Mouse (Mus musculus): ENCODE measurements around the gene Zdhhc9. TPM values are rescaled to one million over a fixed set of nuclear protein-coding genes. Genes with fewer than 3 reads are reported as not detected.
A peak's percentile ranks its signal among the peaks of the same experiment; 100 is the strongest.

Zdhhc9 gene
- polyA plus RNA-seq, 1 experiment from 2014 or later = 11.3 TPM

DNA sequence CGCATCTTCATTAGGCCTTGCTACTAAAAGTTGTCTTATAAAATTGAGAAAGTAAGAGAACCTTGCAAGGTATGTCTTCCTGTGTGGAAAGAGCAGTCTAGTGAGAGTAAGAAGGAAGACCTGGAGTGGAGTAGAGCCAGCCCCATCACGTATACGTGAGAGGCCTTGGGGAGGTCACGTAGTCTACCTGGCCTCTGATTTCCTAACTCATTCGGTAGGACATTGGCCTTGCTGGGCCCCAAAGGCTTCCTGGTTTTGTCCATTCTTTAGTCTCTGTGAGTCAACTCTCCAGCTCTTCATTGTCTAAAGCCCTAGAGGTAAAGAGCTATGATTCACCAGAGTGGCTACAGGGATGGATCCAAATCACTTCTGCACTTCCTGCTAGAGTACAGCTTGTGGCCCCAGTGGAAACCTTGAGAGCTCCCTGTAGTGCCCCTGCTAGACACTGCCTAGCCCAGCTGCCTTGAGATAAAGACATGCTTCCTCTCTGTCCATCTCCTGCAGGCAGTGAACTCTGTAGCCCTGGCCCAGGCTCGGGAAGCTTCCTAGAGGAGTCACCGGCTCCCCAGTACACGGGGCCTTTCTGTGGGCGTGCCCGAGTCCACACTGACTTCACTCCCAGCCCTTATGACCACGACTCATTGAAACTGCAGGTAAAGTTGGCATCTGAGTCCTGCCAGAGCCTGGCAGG, 50.3 kb downstream of the Zdhhc9 start:
- Histone ChIP-seq H3K36me3 (replicated peaks) (no peaks in the 10 kb centered on the region), H3K4me1 (no peaks in the 10 kb centered on the region)
- 90% methylated on average over 11 of the region's 11 CpGs for WGBS

DNA sequence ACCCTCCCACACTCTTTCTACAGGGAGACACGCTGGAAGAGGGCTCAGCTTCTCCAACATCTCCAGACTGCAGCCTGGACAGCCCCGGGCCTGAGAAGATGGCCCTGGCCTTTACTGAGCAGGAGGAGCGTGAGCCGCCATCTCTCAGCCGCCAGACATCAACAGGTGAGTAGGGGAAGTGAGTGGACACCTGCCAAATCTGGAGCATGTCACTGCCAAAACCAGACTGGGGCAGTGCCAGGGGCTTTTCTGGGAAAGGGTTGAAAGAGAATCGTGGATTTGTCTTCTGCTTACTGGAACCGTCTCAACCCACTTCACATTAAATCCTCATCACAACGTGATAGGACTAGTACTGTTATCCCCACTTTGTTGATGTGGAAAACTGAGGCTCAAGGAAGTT, 51.3 kb downstream of the Zdhhc9 start:
- no peaks in the 10 kb centered on the region for H3K27me3 ChIP-seq (replicated peaks)
- H3K4me2 ChIP-seq = no peak overlapping the region
- 83% methylated on average over 8 of the region's 8 CpGs for WGBS
- no peak for ATAC-seq (replicated peaks)
- no peak overlapping the region for H3K4me3 ChIP-seq
- no peak overlapping the region for H3K27ac ChIP-seq
- H3K4me1 ChIP-seq = no peaks in the 10 kb centered on the region
- no peak overlapping the region for H3K9ac ChIP-seq
- no peaks in the 10 kb centered on the region for H3K36me3 ChIP-seq (replicated peaks)
- no peaks in the 10 kb centered on the region for H3K9me3 ChIP-seq

More for the DNA sequence above, 50.3 kb downstream of the Zdhhc9 start:
- no peaks in the 10 kb centered on the region for H3K27me3 ChIP-seq (replicated peaks)
- ATAC-seq (replicated peaks) = no peak
- no peak overlapping the region for H3K27ac ChIP-seq
- no peaks in the 10 kb centered on the region for H3K9me3 ChIP-seq
- no peak overlapping the region for H3K4me2 ChIP-seq
- no peak overlapping the region for H3K9ac ChIP-seq
- no peak overlapping the region for H3K4me3 ChIP-seq

DNA sequence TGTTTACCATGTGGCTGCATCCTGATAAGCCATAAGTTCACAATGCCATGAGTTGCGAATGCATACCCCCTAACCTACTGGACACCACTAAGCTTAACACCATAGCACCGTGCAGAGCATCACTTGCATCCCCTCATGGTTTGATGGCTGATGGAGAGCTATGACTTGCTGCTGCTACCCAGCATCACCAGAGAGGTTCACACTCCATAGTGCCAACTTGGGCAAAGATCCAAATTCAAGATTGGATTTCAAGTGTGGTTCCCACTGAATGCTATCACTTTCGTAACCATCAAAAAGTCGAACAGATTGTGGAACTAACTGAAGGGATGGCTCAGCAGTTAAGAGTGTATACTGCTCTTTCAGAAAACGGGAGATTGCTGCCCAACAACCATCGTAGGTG, 53.2 kb downstream of the Zdhhc9 start:
- no peaks in the 10 kb centered on the region for H3K27me3 ChIP-seq (replicated peaks)
- no peaks in the 10 kb centered on the region for H3K4me1 ChIP-seq
- no peaks in the 10 kb centered on the region for H3K36me3 ChIP-seq (replicated peaks)
- H3K9me3 ChIP-seq = no peaks in the 10 kb centered on the region
- no peak for ATAC-seq (replicated peaks)
- no peak overlapping the region for H3K4me2 ChIP-seq
- H3K4me3 ChIP-seq = no peak overlapping the region
- no peak overlapping the region for H3K27ac ChIP-seq
- no peak overlapping the region for H3K9ac ChIP-seq
- WGBS = 89% methylated on average over 6 of the region's 6 CpGs

DNA sequence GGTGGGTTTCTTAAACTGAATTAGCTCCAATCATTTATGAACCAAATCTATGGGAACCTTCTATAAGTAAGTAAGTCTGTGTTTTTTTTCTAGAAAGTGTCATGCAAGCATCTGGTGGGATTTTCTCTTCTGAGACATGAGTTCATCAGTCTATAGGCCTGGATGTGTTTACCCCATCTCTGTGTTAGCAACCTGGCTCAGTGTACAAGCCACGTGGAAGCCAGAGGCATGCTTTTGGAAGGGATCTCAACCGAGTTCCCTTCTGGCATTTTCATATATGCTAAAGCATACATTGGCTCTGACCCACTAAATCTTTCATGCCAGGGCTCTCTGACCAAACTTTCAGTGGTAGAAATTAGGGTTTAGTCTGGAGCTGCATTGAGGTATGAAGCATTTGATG, 54.7 kb downstream of the Zdhhc9 start:
- no peaks in the 10 kb centered on the region for H3K4me1 ChIP-seq
- no peak overlapping the region for H3K4me3 ChIP-seq
- no peaks in the 10 kb centered on the region for H3K9me3 ChIP-seq
- no peak overlapping the region for H3K27ac ChIP-seq
- no peaks in the 10 kb centered on the region for H3K36me3 ChIP-seq (replicated peaks)
- 65% methylated on average over 2 of the region's 2 CpGs for WGBS
- no peak overlapping the region for H3K9ac ChIP-seq
- no peaks in the 10 kb centered on the region for H3K27me3 ChIP-seq (replicated peaks)
- ATAC-seq (replicated peaks) = no peak
- H3K4me2 ChIP-seq = no peak overlapping the region

DNA sequence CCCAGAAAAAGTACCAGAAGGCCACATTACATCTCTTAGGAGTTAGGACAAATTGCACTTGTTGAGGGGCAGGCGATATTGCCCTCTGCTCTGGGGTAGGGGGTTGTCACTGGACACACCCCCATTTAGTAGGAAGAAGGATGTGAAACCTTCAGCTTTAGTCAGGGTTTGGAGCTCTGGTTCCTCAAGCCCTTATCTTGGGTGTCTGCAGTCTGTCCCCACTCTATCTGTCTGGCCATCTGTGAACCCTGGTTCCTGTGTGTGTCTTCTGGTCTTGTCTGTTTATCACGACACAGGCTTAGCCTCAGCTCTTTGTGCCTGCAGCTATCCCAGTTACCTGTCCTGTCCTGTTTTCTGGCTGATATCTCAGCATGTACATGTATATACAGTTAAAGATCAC, 55.3 kb downstream of the Zdhhc9 start:
- Histone ChIP-seq H3K9me3 (no peaks in the 10 kb centered on the region), H3K4me3 (no peak overlapping the region), H3K27me3 (replicated peaks) (no peaks in the 10 kb centered on the region), H3K9ac (no peak overlapping the region), H3K4me1 (no peaks in the 10 kb centered on the region), H3K36me3 (replicated peaks) (no peaks in the 10 kb centered on the region), H3K27ac (no peak overlapping the region), H3K4me2 (no peak overlapping the region)
- no peak for ATAC-seq (replicated peaks)
- WGBS = 93% methylated on average over 2 of the region's 2 CpGs

DNA sequence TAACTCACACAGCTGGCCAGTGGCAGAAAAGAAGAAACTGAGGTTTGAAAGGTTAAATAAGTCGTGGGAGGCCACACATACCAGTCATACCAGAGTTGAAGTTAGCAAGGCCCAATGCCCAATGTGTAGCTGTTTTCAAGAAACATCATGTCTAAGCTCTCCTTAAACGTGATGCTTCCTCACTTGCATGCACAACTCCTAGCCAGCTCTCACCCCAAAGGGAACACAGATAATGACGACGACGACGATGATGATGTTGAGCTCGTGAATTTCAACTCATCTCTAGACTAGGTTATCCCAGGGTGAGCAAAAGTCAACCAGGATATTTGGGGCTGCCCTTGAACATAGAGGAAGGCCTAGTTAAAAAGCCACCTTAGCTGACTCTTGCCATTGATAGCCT, 56.6 kb downstream of the Zdhhc9 start:
- Histone ChIP-seq H3K4me2 (no peak overlapping the region), H3K36me3 (replicated peaks) (no peaks in the 10 kb centered on the region), H3K9ac (no peak overlapping the region), H3K4me3 (no peak overlapping the region), H3K9me3 (no peaks in the 10 kb centered on the region), H3K4me1 (no peaks in the 10 kb centered on the region), H3K27me3 (replicated peaks) (no peaks in the 10 kb centered on the region), H3K27ac (no peak overlapping the region)
- 80% methylated on average over 7 of the region's 7 CpGs for WGBS
- no peak for ATAC-seq (replicated peaks)

DNA sequence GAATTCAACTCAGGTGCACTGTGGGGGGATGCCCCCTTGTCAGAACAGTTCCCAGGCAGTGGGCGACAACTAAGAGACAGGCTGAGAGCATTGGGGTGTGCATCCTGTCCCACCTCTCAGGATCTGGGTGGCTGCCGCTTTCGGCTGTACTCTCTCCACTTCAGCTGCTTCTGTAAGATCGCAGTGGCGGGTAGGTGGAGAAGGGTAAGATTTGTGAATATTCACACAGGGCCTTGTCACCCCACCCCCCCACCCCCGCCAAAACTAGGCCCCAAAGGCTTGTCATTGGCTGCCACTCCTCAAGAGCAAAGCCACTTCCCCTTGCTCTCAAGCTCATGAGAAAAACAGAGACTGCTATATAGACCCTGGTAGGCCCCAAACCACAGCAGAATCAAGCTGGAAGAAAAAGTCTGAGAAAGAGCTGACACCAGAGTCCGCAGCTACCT, 60.9 kb downstream of the Zdhhc9 start:
- no peak overlapping the region for H3K4me2 ChIP-seq
- no peaks in the 10 kb centered on the region for H3K27me3 ChIP-seq (replicated peaks)
- no peak for ATAC-seq (replicated peaks)
- no peaks in the 10 kb centered on the region for H3K9me3 ChIP-seq
- no peak overlapping the region for H3K27ac ChIP-seq
- H3K36me3 ChIP-seq (replicated peaks) = no peaks in the 10 kb centered on the region
- no peak overlapping the region for H3K9ac ChIP-seq
- no peaks in the 10 kb centered on the region for H3K4me1 ChIP-seq
- H3K4me3 ChIP-seq = no peak overlapping the region
- 84% methylated on average over 7 of the region's 7 CpGs for WGBS

DNA sequence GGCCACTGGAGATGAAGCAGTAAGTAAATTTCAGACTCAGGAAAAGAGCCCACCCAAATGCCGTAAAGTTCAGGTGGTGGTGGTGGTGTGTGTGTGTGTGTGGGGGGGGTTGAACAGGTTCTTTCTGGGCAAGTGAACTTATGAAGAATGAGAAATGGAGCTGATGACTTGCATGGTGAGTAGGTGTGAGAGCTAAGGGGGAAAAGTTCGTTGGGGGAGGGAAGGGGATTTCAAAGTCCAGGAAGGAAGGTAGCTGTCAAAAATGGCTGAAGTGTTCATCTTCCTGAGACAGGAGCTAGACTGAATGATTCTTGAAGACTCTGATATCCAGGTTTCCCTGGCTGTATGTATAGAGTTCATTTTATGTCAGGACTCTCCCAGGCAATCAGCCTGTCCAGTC, 61.5 kb downstream of the Zdhhc9 start:
- Histone ChIP-seq H3K9me3 (no peaks in the 10 kb centered on the region), H3K27me3 (replicated peaks) (no peaks in the 10 kb centered on the region), H3K27ac (no peak overlapping the region), H3K36me3 (replicated peaks) (no peaks in the 10 kb centered on the region), H3K9ac (no peak overlapping the region), H3K4me2 (no peak overlapping the region), H3K4me3 (no peak overlapping the region), H3K4me1 (no peaks in the 10 kb centered on the region)
- 82% methylated on average over 2 of the region's 2 CpGs for WGBS
- no peak for ATAC-seq (replicated peaks)

DNA sequence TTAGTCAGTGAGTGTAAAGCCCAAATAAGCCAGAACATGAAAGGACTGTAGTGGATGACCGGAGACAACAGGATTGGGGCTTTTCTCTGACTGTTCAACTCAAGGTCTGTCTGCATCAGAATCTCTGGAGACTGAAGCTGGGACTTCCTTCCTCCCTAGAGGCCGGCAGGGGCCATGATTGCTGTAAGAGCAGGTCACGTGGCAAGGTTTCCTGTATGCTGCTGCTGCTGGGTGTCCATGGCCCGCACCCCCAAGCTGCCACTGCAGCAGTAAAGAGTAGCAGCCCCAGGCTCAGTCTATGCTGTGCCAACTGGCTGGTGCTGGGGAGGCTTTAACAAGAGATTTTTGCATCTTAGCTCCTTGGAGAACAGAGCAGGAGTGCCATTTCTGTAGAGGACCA, 62.4 kb downstream of the Zdhhc9 start, which contains the start of gene Sash3:
Gene Sash3 (plus strand): TSS at position 175 of the 400 bp plus-strand sequence.
- no peak within 1 kb of the TSS for H3K4me2 ChIP-seq
- H3K9ac ChIP-seq = no peak within 1 kb of the TSS
- no peak within 1 kb of the TSS for H3K4me3 ChIP-seq
- no peaks in the 10 kb centered on the region for H3K9me3 ChIP-seq
- H3K4me1 ChIP-seq = no peaks in the 10 kb centered on the region
- WGBS = 89% methylated on average over 4 of the region's 4 CpGs
- H3K27ac ChIP-seq = no peak within 1 kb of the TSS
- no peaks in the 10 kb centered on the region for H3K27me3 ChIP-seq (replicated peaks)
- no peak for ATAC-seq (replicated peaks)
- H3K36me3 ChIP-seq (replicated peaks) = no peaks in the 10 kb centered on the region

DNA sequence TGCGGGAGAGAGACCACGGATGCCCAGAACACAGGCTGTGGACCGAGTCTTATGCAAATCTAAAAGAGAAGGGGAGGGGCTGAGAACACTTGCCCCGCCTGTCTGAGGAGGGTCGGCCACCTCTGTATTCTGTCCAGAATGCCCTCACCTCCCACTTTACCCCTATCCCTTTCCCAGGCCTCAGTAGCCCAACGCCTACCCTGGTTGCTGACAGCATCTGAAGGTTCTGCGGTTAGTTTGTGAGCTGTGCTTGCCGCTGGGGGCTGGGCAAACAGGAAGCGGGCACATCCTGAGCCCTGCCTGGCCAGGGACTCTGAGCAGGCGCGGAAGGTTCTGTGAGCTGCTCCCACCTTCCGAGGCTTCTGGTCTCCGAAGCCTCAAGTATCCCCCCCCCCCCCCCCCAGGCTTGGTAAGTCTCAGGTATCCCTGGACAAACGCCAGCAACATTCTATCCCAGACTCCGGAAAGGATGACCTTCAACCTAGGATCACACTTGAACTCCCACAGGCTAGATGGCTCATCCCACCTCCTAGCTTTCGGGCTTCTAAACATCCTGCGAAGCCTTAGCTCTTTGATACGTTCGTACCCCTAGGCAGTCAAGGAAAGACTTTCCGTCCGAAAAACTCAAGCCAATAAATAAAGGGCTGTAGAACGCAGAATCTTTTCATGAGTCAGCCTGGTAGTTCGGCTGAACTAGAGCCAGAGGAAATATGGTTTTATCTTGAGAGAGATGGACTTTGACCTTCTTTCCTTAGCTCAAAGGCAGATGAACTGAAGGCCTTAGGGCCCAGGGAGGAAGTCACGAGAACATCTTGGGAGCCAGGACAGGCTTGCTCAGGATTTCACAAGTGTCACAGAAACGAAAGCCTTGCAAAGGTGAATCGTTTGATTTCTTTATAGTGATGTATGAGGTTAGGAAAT, 65.0 kb downstream of the Zdhhc9 start:
- Histone ChIP-seq H3K4me3 (no peak overlapping the region), H3K9ac (no peak overlapping the region), H3K27ac (no peak overlapping the region), H3K36me3 (replicated peaks) (no peaks in the 10 kb centered on the region), H3K9me3 (no peaks in the 10 kb centered on the region), H3K4me2 (peak overlapping the region; percentile 16; the same call in 1 of the 2 replicates), H3K27me3 (replicated peaks) (no peaks in the 10 kb centered on the region), H3K4me1 (peaks cover 9% of the 10 kb centered on the region)
- WGBS = 62% methylated on average over 24 of the region's 26 CpGs
- no peak for ATAC-seq (replicated peaks)

DNA sequence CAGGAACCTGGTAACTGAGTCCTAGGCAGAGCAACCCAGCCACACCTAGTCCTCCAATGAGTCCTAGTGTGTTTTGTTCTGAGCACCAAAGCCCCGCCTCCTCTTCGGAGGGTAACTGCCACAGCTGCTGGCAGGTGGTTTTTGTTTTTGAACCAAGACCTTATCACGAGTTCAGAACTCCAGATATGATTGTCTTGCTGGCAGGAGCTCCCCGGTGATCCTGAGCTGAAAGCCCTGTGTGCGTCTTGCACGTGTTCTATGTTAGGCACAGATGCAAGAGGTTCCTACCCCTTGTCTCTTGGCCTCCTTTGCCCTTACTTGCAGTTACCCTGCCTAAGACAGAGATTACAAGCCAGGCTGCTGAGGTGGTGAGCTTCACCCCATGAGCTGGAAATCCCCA, 67.2 kb downstream of the Zdhhc9 start:
- H3K4me3 ChIP-seq = no peak overlapping the region
- no peak for ATAC-seq (replicated peaks)
- H3K9ac ChIP-seq = no peak overlapping the region
- no peak overlapping the region for H3K4me2 ChIP-seq
- H3K4me1 ChIP-seq = peaks cover 9% of the 10 kb centered on the region
- no peaks in the 10 kb centered on the region for H3K27me3 ChIP-seq (replicated peaks)
- no peak overlapping the region for H3K27ac ChIP-seq
- H3K36me3 ChIP-seq (replicated peaks) = no peaks in the 10 kb centered on the region
- 78% methylated on average over 6 of the region's 6 CpGs for WGBS
- H3K9me3 ChIP-seq = no peaks in the 10 kb centered on the region

DNA sequence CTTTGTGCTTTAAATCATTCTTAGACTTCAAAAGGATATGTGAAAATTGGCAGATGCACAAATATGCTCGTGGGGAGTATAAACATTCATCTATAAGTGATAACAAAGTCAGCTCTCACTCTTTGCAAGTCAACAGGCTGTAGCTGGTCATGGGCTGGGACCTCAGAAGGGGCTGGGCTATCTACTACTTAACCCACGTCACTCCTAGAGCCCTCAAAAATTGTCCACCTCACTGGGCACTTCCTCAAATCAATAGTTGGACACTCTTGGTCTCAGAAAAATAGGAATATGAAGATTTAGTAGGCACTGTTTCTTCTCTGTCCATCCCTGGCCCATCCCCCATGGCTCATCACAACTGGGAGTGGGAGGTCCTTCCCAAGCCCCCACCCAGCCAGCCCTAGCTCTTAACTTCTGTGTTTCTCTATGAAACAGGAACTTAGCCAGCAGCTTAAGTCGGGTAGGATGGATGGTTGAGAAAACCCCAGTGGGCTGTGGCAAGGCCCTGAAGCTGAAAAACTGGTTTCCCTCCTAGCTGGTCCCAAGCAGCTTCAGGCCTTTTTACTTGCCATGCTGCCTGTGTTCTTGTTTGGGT, 68.3 kb downstream of the Zdhhc9 start:
- no peak for ATAC-seq (replicated peaks)

More for the DNA sequence above, 68.3 kb downstream of the Zdhhc9 start:
- WGBS = 60% methylated on average over 3 of the region's 3 CpGs
- H3K9me3 ChIP-seq = no peaks in the 10 kb centered on the region
- no peak overlapping the region for H3K27ac ChIP-seq
- no peaks in the 10 kb centered on the region for H3K27me3 ChIP-seq (replicated peaks)
- H3K4me1 ChIP-seq = peaks cover 9% of the 10 kb centered on the region
- no peak overlapping the region for H3K4me3 ChIP-seq
- H3K36me3 ChIP-seq (replicated peaks) = no peaks in the 10 kb centered on the region
- no peak overlapping the region for H3K9ac ChIP-seq
- no peak overlapping the region for H3K4me2 ChIP-seq
